Comparison of ENCODE assay signal across 8 mouse cellular contexts in genomic region chr11:25862686-25863085, GRCm38 (mm10).
DNase-seq lines count a peak whose midpoint lies in the region; ATAC-seq and TF ChIP-seq lines count a peak whose summit lies in the region.

No protein-coding gene starts in this region.

- TF ChIP-seq POLR2A in testis, adult 2 months (IDR thresholded peaks at IDR 0.05; ENCODE audit: control insufficient read depth, low read depth, low read length), result no peak

- no peak overlapping the region for H3K9ac ChIP-seq in neural tube, embryonic 11.5 days (ENCODE audit: low read length)

- no peaks in the 10 kb centered on the region for H3K4me1 ChIP-seq in heart, embryonic 10.5 days
- H3K4me1 ChIP-seq in neural tube, embryonic 11.5 days (ENCODE audit: control insufficient read depth, insufficient read depth, low read length), result no peaks in the 10 kb centered on the region; the same call in 1 of the 2 replicates
- H3K4me1 ChIP-seq in testis, adult 2 months (ENCODE audit: control insufficient read depth, insufficient read depth, low read length), result peaks cover 4% of the 10 kb centered on the region; the same call in 1 of the 2 replicates

- DNase-seq in spleen, adult 18-20 months, result peak; percentile 14 to 64
- no peak for DNase-seq in spleen, adult 12 weeks (ENCODE audit: low spot score)
- DNase-seq in embryo, embryonic 10.5 days (ENCODE audit: low spot score), result peak; percentile 87
- peak; percentile 84 for DNase-seq in heart, embryonic 10.5 days (ENCODE audit: low spot score)
- DNase-seq in kidney, adult 9 months, result peak; percentile 51
- DNase-seq in liver, result peak; percentile 50
- DNase-seq in neural tube, embryonic 11.5 days (ENCODE audit: low spot score), result peak; percentile 85

- no peaks in the 10 kb centered on the region for H3K9me3 ChIP-seq in heart, embryonic 10.5 days
- no peaks in the 10 kb centered on the region for H3K9me3 ChIP-seq in neural tube, embryonic 11.5 days (ENCODE audit: control insufficient read depth, low read length)

- H3K36me3 ChIP-seq in heart, embryonic 10.5 days, result no peaks in the 10 kb centered on the region
- H3K36me3 ChIP-seq in neural tube, embryonic 11.5 days (ENCODE audit: control insufficient read depth, insufficient read depth, low read length), result no peaks in the 10 kb centered on the region
- H3K36me3 ChIP-seq in testis, adult 2 months (ENCODE audit: control insufficient read depth, insufficient read depth, low read length), result no peaks in the 10 kb centered on the region

- WGBS in heart, embryonic 10.5 days, result 5% methylated on average over 9 of the region's 9 CpGs
- 7% methylated on average over 9 of the region's 9 CpGs for WGBS in neural tube, embryonic 11.5 days

- no peak overlapping the region for H3K27ac ChIP-seq in heart, embryonic 10.5 days
- H3K27ac ChIP-seq in neural tube, embryonic 11.5 days (ENCODE audit: low read depth, low read length), result no peak overlapping the region
- no peak overlapping the region for H3K27ac ChIP-seq in testis, adult 2 months (ENCODE audit: control insufficient read depth, insufficient read depth, low read depth, low read length)

- no peaks in the 10 kb centered on the region for H3K27me3 ChIP-seq in heart, embryonic 10.5 days (ENCODE audit: insufficient read depth, poor library complexity, severe bottlenecking)
- no peaks in the 10 kb centered on the region for H3K27me3 ChIP-seq in neural tube, embryonic 11.5 days (ENCODE audit: control insufficient read depth, insufficient read depth, low read length)
- H3K27me3 ChIP-seq in testis, adult 2 months (ENCODE audit: control insufficient read depth, insufficient read depth, low read length), result no peaks in the 10 kb centered on the region

- H3K4me3 ChIP-seq in heart, embryonic 10.5 days, result no peak overlapping the region
- no peak overlapping the region for H3K4me3 ChIP-seq in neural tube, embryonic 11.5 days (ENCODE audit: low read depth, low read length)
- peak overlapping the region; percentile 54; the same call in 1 of the 2 replicates for H3K4me3 ChIP-seq in testis, adult 2 months (ENCODE audit: control insufficient read depth, low read depth, low read length)

- H3K4me2 ChIP-seq in neural tube, embryonic 11.5 days (ENCODE audit: low read depth), result no peak overlapping the region

- peak; percentile 75; the same call in 1 of the 2 replicates for TF ChIP-seq CTCF in testis, adult 2 months (IDR thresholded peaks at IDR 0.05; ENCODE audit: control insufficient read depth, insufficient read depth, insufficient replicate concordance, low read depth, low read length)

- ATAC-seq in neural tube, embryonic 11.5 days (ENCODE audit: insufficient read depth, low FRiP score, low TSS enrichment), result peak; percentile 80; the same call in 1 of the 2 replicates
